Mouse (Mus musculus) left cerebral cortex, adult 18-20 months (tissue): ENCODE data around the gene Vwa1. TPM values are rescaled to one million over a fixed set of nuclear protein-coding genes. Genes with fewer than 3 reads are reported as not detected.

Source experiments
- microRNA-seq, 2 experiments: library from miRNA; unstranded; fragments of <30 nt; microRNA quantifications; one replicate each; pipeline ENCODE4 v1.2.0; 2021
- total RNA-seq, 2 experiments: library from RNA; stranded (reverse); gene quantifications; 2 replicates each; pipeline ENCODE4 v1.2.3; 2021

Vwa1 gene
- total RNA-seq, 2 experiments from 2014 or later = 15.6 to 17.6 TPM

Small RNAs within 50 kb of the gene (microRNA-seq; reads per million reads assigned to microRNA genes)
- gene Gm27743 = 0 reads per million in 2 experiments

Other genes with a start within 250 kb of the Vwa1 start
- 10 to 100 TPM; 57.5 to 57.7 TPM for gene Nadk, start 212.3 kb downstream of the Vwa1 start, total RNA-seq
- gene Slc35e2, start 173.3 kb downstream of the Vwa1 start, total RNA-seq = 10 to 100 TPM; 47.2 to 48.9 TPM
- gene Cdk11b, start 149.8 kb downstream of the Vwa1 start, total RNA-seq = 10 to 100 TPM; 47.1 to 49.4 TPM
- gene Gm10563, start 129.3 kb downstream of the Vwa1 start, total RNA-seq = not detected
- gene Mmp23, start 121.3 kb downstream of the Vwa1 start, total RNA-seq = 1 to 10 TPM; 2.4 to 4.6 TPM
- 100 to 1,000 TPM; 128 to 129 TPM for gene Mib2, start 105.5 kb downstream of the Vwa1 start, total RNA-seq
- gene Fndc10, start 80.4 kb downstream of the Vwa1 start, total RNA-seq = 10 to 100 TPM; 27.8 to 32.8 TPM
- gene Ssu72, start 69.9 kb downstream of the Vwa1 start, total RNA-seq = 10 to 100 TPM; 90.6 to 97.4 TPM
- gene Tmem240, start 39.9 kb downstream of the Vwa1 start, total RNA-seq = 10 to 100 TPM; 51.1 to 53.0 TPM
- 10 to 100 TPM; 48.3 to 55.6 TPM for gene Atad3a, start 13.6 kb downstream of the Vwa1 start, total RNA-seq
- gene Tmem88b, start 11.2 kb upstream of the Vwa1 start, total RNA-seq = 10 to 100 TPM; 16.4 to 19.0 TPM
- under 1 TPM in 1 of 2 experiments, not detected in 1; 0.44 TPM for gene Ankrd65, start 15.7 kb upstream of the Vwa1 start, total RNA-seq
- gene Mrpl20, start 28.2 kb upstream of the Vwa1 start, total RNA-seq = 10 to 100 TPM; 84.9 to 89.4 TPM
- 10 to 100 TPM; 60.1 to 65.5 TPM for gene Ccnl2, start 37.8 kb upstream of the Vwa1 start, total RNA-seq
- gene Aurkaip1, start 56.6 kb upstream of the Vwa1 start, total RNA-seq = 100 to 1,000 TPM; 103 to 110 TPM
- gene Mxra8, start 65.0 kb upstream of the Vwa1 start, total RNA-seq = 1 to 10 TPM; 6.2 to 7.3 TPM
- 10 to 100 TPM; 88.0 to 96.3 TPM for gene Dvl1, start 72.7 kb upstream of the Vwa1 start, total RNA-seq
- under 1 TPM; 0.23 TPM for gene Tas1r3, start 88.7 kb upstream of the Vwa1 start, total RNA-seq
- gene Cptp, start 94.7 kb upstream of the Vwa1 start, total RNA-seq = 10 to 100 TPM; 23.1 to 33.8 TPM
- gene Ints11, start 94.8 kb upstream of the Vwa1 start, total RNA-seq = 10 to 100 TPM; 31.7 to 33.9 TPM
- 10 to 100 TPM; 54.9 to 58.6 TPM for gene Pusl1, start 117.1 kb upstream of the Vwa1 start, total RNA-seq
- gene Acap3, start 117.1 kb upstream of the Vwa1 start, total RNA-seq = 100 to 1,000 TPM; 124 to 128 TPM
- gene Ube2j2, start 169.1 kb upstream of the Vwa1 start, total RNA-seq = 10 to 100 TPM; 67.6 to 70.3 TPM
- 10 to 100 TPM; 16.6 to 17.7 TPM for gene C1qtnf12, start 187.6 kb upstream of the Vwa1 start, total RNA-seq
- gene B3galt6, start 218.0 kb upstream of the Vwa1 start, total RNA-seq = 10 to 100 TPM in 1 of 2 experiments, 1 to 10 TPM in 1; 8.9 to 10.7 TPM
- 100 to 1,000 TPM; 213 to 215 TPM for gene Sdf4, start 218.2 kb upstream of the Vwa1 start, total RNA-seq
- 1 to 10 TPM in 1 of 2 experiments, under 1 TPM in 1; 0.95 to 2.3 TPM for gene Tnfrsf4, start 239.1 kb upstream of the Vwa1 start, total RNA-seq